Mouse (Mus musculus) heart, adult 2 months (tissue): ENCODE measurements at regions not wholly inside any gene's neighbourhood (a gene's known extent, or its start where the extent isn't known, plus 50 kb on each side); places are given as distances from the start of the nearest gene placed in this dataset.

ENCODE experiments used
- CTCF ChIP-seq: fragments of 200-600 bp; IDR thresholded peaks from 2 replicates; pipeline ENCODE4 v1.8.1; 2022; ENCODE audit warnings: antibody characterized with exemption, mild to moderate bottlenecking, moderate library complexity
- POLR2A ChIP-seq: fragments of 200-500 bp; IDR thresholded peaks from 2 replicates; pipeline ENCODE4 v1.6.1; 2011; ENCODE audit warnings: mild to moderate bottlenecking, low read depth, low read length, control low read depth; ENCODE audit not compliant: insufficient read depth

- TF ChIP-seq CTCF (no peak), POLR2A (no peak)
These were observed 182.4 kb downstream of the Fbxo8 start for GRCm38 (mm10) chr8:56733318-56733717.
